Mouse (Mus musculus) R1 (cell line): ENCODE data around the gene Kifc1.

Source experiments
- DNase-seq: peaks from one replicate; pipeline ENCODE4 v3.0.0-alpha.2; 2018; ENCODE audit warnings: low read depth, low spot score

Kifc1 gene

GRCm38 (mm10) chr17:33851331-33851730, 39.1 kb downstream of the Kifc1 start:
- no peak for DNase-seq

- DNase-seq = no peak
Measured at GRCm38 (mm10) chr17:33848139-33848538, 42.3 kb downstream of the Kifc1 start.

GRCm38 (mm10) chr17:33844196-33844595, 46.3 kb downstream of the Kifc1 start:
- DNase-seq = no peak

- peak; percentile 94 for DNase-seq
Measured at GRCm38 (mm10) chr17:33842966-33843795, 47.3 kb downstream of the Kifc1 start, which contains the start of gene Cd320. Cd320 (plus strand) TSS chr17:33843091.

- DNase-seq = no peak
Measured at GRCm38 (mm10) chr17:33829561-33829960, 60.9 kb downstream of the Kifc1 start.

- DNase-seq = no peak
Measured at GRCm38 (mm10) chr17:33828892-33829291, 61.6 kb downstream of the Kifc1 start.

GRCm38 (mm10) chr17:33826850-33827249, 63.6 kb downstream of the Kifc1 start:
- DNase-seq = peak; percentile 88
